Mouse (Mus musculus) liver, embryonic 15.5 days (tissue): Measurements from ENCODE around the gene Grin1. TPM values are rescaled to one million over a fixed set of nuclear protein-coding genes. Genes with fewer than 3 reads are reported as not detected.

Source experiments
- ATAC-seq: fragments of 200-750 bp; cut with Nextera tagmentation; 2 replicates; pipeline ENCODE4 v1.8.0; 2017; ENCODE audit warnings: moderate number of reproducible peaks, mild to moderate bottlenecking, moderate library complexity; ENCODE audit not compliant: insufficient read depth
- H3K27ac ChIP-seq: fragments of 300-500 bp; sonication (generic); replicated peaks from 2 replicates; pipeline ENCODE4 v1.5.1; 2015; ENCODE audit warnings: mild to moderate bottlenecking, inconsistent platforms
- H3K27me3 ChIP-seq: fragments of 300-500 bp; sonication (generic); 2 replicates; pipeline ENCODE4 v1.6.1; 2015; ENCODE audit warnings: mild to moderate bottlenecking, inconsistent platforms
- H3K36me3 ChIP-seq: fragments of 300-500 bp; sonication (generic); replicated peaks from 2 replicates; pipeline ENCODE4 v1.6.1; 2015; ENCODE audit warnings: moderate library complexity, mild to moderate bottlenecking, inconsistent platforms
- H3K4me1 ChIP-seq: fragments of 300-500 bp; sonication (generic); replicated peaks from 2 replicates; pipeline ENCODE4 v1.6.1; 2015; ENCODE audit warnings: inconsistent platforms
- H3K4me2 ChIP-seq: fragments of 300-500 bp; sonication (generic); 2 replicates; pipeline ENCODE4 v1.6.1; 2015; ENCODE audit warnings: moderate library complexity, mild to moderate bottlenecking, inconsistent platforms
- H3K4me3 ChIP-seq: fragments of 300-500 bp; sonication (generic); replicated peaks from 2 replicates; pipeline ENCODE4 v1.5.1; 2015; ENCODE audit warnings: mild to moderate bottlenecking, inconsistent platforms
- H3K9ac ChIP-seq: fragments of 300-500 bp; sonication (generic); 2 replicates; pipeline ENCODE4 v1.6.1; 2015; ENCODE audit warnings: moderate library complexity, mild to moderate bottlenecking, inconsistent platforms
- H3K9me3 ChIP-seq: fragments of 300-500 bp; sonication (generic); replicated peaks from 2 replicates; pipeline ENCODE4 v1.6.1; 2016; ENCODE audit warnings: inconsistent platforms
- WGBS: fragments of 180-500 bp; shearing (Covaris S2); methylation state at CpG from one replicate; pipeline ENCODE4 v1.1.7; 2015; ENCODE audit warnings: mixed read lengths; ENCODE audit not compliant: insufficient replicate concordance; 5-methylcytosine and 5-hydroxymethylcytosine counted together
- polyA plus RNA-seq: library from polyadenylated mRNA; unstranded; fragments of >200 nt; fragmentation: Nextera tagmentation; extraction: Ambion mirVana; gene quantifications from 2 replicates; pipeline ENCODE4 v1.2.1, GENCODE M21; 2015

Gene Grin1
- polyA plus RNA-seq, 1 experiment from 2014 or later, result not detected

DNA sequence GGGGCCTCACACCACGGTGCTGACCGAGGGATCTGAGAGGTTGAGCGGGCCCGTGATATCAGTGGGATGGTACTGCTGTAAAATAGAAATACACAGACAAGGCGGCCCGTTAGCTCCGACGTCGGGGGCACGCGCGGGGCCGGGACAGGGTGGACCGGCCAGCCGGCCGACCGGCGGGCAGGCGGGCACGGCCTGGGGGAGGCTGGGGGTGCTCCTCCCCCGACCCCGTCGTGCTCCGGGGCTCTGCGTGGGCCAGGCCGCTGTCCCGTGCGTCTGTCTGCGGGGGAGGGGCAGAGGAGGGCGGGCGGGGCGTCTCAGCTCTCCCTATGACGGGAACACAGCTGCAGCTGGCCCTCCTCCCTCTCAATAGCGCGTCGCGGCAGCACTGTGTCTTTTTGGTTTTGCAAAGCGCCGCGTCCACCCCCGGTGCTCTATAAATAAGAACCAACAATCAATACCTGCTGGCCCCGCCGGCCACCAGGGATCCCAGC lies 26.9 kb downstream of the Grin1 start:
- H3K27me3 ChIP-seq, result peaks cover 93% of the 10 kb centered on the region
- H3K27ac ChIP-seq, result no peak overlapping the region
- no peaks in the 10 kb centered on the region for H3K36me3 ChIP-seq
- H3K4me3 ChIP-seq, result peak overlapping the region; percentile 37
- no peak for ATAC-seq
- H3K9me3 ChIP-seq, result no peaks in the 10 kb centered on the region
- H3K4me2 ChIP-seq, result peak overlapping the region; percentile 58
- no peak overlapping the region for H3K9ac ChIP-seq
- H3K4me1 ChIP-seq, result peaks cover 14% of the 10 kb centered on the region
- WGBS, result 8% methylated on average over 38 of the region's 43 CpGs

DNA sequence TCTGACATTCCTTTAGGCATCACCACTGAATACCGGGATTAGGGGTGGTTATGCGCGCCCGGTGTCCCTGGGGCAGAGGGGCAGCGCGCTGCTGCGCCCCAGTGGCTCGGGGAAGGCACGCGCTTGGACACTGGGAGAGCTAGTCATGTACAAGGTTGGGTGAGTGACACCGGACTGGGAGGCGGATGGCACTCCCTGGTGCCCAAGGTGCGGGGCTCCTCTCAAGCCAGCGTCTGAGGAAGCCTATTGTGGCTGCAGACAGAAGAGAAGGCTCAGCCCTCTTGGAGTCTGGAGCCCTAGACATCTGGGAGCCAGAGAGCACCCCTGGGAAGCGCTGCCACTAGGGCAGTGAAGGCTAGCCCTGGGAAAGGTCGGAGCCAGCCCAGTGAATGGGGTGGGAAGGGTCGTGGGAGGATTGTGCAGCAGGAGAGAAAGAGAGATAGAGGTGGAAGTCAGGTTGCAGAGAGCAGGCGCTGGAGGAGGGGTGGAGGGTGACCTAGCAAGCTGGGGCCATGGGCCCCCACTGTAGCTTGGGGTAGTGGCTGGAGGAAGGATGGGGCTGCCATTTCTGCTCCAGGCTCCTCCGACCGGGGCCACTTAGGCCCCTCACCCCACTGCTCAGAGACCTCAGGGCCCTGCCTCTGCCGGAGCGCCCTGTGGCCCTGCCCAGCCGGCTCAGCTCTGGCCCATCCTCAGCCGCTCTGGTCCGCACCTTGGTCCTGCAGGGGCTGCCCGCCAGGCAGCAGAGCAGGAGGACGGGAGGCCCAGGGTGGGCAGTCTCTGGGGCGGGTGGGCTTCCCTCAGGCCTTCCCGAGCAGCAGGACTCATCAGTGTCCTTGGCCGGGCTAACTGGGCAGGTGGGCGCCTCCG lies 27.6 kb downstream of the Grin1 start:
- H3K9me3 ChIP-seq, result no peaks in the 10 kb centered on the region
- H3K27ac ChIP-seq, result no peak overlapping the region
- H3K4me1 ChIP-seq, result peaks cover 21% of the 10 kb centered on the region
- H3K36me3 ChIP-seq, result no peaks in the 10 kb centered on the region
- H3K27me3 ChIP-seq, result peaks cover 86% of the 10 kb centered on the region
- WGBS, result 11% methylated on average over 32 of the region's 32 CpGs
- no peak for ATAC-seq
- H3K9ac ChIP-seq, result no peak overlapping the region
- H3K4me2 ChIP-seq, result peak overlapping the region; percentile 58; the same call in 1 of the 2 replicates
- H3K4me3 ChIP-seq, result 0 out of 2 replicates have a peak overlapping the region, but pooled peaks have one; percentile 37

DNA sequence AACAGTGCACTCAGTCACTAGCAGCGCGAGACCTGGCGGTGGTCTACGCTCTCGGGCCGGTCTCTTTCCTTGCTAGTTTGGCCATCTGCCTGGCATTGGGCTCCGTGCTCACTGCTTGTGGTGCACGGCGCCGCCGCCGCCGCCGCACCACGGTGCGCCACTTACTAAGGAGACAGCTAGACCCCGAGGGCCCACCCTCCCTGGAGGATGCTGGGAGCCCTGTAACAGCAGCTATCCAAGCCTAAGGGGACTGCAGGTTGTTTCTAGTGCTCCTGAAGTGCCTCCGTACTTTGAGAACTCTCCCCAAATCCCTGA lies 28.2 kb downstream of the Grin1 start:
- H3K4me3 ChIP-seq, result no peak overlapping the region
- peaks cover 80% of the 10 kb centered on the region for H3K27me3 ChIP-seq
- no peaks in the 10 kb centered on the region for H3K9me3 ChIP-seq
- H3K9ac ChIP-seq, result no peak overlapping the region
- WGBS, result 2% methylated on average over 18 of the region's 18 CpGs
- H3K4me1 ChIP-seq, result peaks cover 25% of the 10 kb centered on the region
- peaks cover 2% of the 10 kb centered on the region; the same call in 1 of the 2 replicates for H3K36me3 ChIP-seq
- no peak overlapping the region for H3K4me2 ChIP-seq
- H3K27ac ChIP-seq, result no peak overlapping the region
- ATAC-seq, result no peak

DNA sequence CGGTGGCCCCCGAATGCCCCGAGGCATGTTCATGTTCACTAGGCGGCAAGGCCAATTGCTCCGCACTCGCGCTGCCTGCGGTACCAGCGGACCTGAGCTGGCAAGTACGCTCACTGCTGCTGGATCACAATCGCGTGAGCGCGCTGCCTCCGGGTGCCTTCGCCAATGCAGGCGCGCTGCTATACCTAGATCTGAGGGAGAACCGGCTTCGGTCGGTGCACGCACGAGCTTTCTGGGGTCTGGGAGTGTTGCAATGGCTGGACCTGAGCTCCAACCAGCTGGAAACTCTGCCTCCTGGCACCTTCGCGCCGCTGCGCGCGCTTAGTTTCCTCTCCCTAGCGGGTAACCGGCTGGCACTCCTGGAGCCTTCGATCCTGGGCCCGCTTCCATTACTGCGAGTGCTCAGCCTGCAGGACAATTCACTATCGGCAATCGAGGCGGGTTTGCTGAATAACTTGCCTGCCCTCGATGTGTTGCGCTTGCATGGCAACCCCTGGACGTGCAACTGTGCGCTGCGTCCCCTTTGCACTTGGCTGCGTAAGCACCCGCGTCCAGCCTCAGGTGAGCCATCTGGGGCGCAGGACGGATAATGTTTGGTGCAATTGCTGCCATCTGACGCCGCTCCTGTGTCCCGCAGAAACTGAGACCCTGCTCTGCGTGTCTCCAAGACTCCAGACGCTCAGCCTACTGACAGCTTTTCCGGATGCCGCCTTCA lies 28.7 kb downstream of the Grin1 start:
- peaks cover 25% of the 10 kb centered on the region for H3K4me1 ChIP-seq
- no peaks in the 10 kb centered on the region for H3K9me3 ChIP-seq
- ATAC-seq, result no peak
- no peak overlapping the region for H3K9ac ChIP-seq
- H3K36me3 ChIP-seq, result peaks cover 7% of the 10 kb centered on the region
- H3K27ac ChIP-seq, result no peak overlapping the region
- peaks cover 75% of the 10 kb centered on the region for H3K27me3 ChIP-seq
- 3% methylated on average over 54 of the region's 54 CpGs for WGBS
- no peak overlapping the region for H3K4me2 ChIP-seq
- no peak overlapping the region for H3K4me3 ChIP-seq

DNA sequence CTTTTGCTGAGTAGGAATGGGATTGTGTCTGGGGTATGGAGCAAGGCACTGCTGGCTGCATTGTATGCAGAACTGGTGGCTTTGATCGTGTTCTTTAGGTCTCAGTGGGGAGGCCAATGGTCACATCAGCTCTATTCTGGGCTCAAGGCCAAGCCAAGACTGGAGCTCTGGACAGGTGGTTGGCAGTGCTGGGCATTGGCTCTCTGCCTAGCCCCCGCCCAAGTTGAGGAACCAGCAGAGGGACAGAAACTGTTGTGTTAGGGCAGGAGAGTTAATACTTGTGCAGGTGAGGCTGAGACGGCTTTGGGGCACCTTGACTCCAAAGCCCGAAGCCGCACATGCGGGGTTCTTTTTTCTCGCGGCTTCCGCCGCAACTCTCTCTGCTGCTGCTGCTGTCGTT lies 29.3 kb downstream of the Grin1 start, which contains the start of gene Lrrc26:
Lrrc26 (plus strand) TSS at position 265 of the 400 bp plus-strand sequence.
- H3K36me3 ChIP-seq, result peaks cover 13% of the 10 kb centered on the region
- no peaks in the 10 kb centered on the region for H3K9me3 ChIP-seq
- 13% methylated on average over 11 of the region's 11 CpGs for WGBS
- no peak within 1 kb of the TSS for H3K27ac ChIP-seq
- ATAC-seq, result no peak
- peaks cover 25% of the 10 kb centered on the region for H3K4me1 ChIP-seq
- peaks cover 69% of the 10 kb centered on the region for H3K27me3 ChIP-seq
- H3K4me3 ChIP-seq, result no peak within 1 kb of the TSS
- no peak within 1 kb of the TSS for H3K9ac ChIP-seq
- no peak within 1 kb of the TSS for H3K4me2 ChIP-seq

DNA sequence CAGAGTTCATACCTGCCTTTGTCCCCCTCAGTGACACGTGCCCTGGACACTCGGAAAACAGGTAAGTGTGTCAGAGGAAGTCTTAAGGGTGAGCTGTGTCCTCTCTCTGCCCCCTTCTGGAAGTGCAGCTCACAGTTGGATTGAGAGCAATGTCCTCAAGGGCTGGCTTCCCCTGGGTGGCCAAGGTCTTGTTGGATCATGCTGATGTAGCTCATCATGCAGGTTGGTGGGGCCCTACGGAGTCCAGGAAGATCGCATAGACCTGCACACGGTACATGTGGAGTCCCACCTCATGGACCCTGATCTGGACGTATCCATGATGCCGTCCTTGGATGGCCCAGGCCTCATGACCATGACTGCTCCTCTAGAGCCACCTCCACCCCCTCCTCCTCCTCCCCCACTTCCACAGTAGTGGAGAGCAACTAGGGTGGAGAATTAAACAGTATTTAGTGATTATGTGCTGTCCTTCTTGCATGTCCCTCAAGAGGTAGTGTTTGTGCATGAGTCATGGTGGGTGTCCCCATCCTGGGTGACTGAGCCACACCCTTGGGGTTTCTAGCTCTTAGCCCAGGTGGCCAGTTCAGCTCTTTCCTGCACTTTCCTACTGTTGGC lies 30.1 kb downstream of the Grin1 start:
- H3K9me3 ChIP-seq, result no peaks in the 10 kb centered on the region
- 59% methylated on average over 7 of the region's 7 CpGs for WGBS
- no peak overlapping the region for H3K27ac ChIP-seq
- no peak overlapping the region for H3K4me3 ChIP-seq
- H3K36me3 ChIP-seq, result peaks cover 21% of the 10 kb centered on the region
- no peak for ATAC-seq
- no peak overlapping the region for H3K4me2 ChIP-seq
- H3K9ac ChIP-seq, result no peak overlapping the region
- peaks cover 25% of the 10 kb centered on the region for H3K4me1 ChIP-seq
- peaks cover 61% of the 10 kb centered on the region for H3K27me3 ChIP-seq

DNA sequence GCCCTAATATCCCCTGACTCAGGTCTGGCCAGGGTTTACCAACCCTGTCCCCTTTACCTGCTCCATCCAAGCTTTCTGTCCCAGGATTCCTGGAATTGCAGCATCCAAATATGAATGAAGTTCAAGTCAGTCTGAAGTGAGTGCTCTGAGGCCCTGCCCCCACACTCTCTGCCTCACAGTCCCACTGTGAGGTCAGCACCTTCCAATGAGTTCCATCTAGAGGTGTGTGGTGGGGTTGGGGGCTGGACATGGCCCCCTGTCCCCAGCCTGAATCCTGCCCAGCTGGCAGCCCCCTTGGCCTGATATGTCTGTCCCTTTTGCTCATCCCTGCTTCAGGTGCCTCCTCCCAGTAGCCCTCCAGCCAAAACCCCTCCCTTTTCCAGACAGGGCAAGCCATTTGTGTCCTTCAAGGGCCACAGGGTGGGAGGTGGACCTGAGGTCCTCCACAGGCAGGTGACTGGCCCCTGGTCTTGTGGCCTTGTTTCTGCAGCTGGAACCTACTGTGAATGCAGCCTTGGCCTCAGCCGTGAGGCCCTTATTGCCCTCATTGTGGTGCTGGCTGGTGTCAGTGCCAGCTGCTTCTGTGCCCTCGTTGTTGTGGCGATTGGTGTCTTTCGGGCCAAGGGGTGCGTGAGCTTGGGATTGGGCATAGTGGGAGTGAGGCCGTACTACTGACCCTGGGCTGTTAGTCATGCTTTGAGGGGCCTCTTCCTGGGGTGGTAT lies 30.9 kb downstream of the Grin1 start, which contains the start of gene Tmem210:
Tmem210 (plus strand) TSS at position 219 of the 723 bp plus-strand sequence.
- H3K4me2 ChIP-seq, result peak within 1 kb of the TSS; percentile 15; the same call in 1 of the 2 replicates
- H3K27ac ChIP-seq, result no peak within 1 kb of the TSS
- peaks cover 53% of the 10 kb centered on the region for H3K27me3 ChIP-seq
- no peak within 1 kb of the TSS for H3K9ac ChIP-seq
- no peaks in the 10 kb centered on the region for H3K9me3 ChIP-seq
- H3K4me1 ChIP-seq, result peaks cover 25% of the 10 kb centered on the region
- WGBS, result 69% methylated on average over 6 of the region's 6 CpGs
- ATAC-seq, result no peak
- peaks cover 29% of the 10 kb centered on the region for H3K36me3 ChIP-seq
- no peak within 1 kb of the TSS for H3K4me3 ChIP-seq

DNA sequence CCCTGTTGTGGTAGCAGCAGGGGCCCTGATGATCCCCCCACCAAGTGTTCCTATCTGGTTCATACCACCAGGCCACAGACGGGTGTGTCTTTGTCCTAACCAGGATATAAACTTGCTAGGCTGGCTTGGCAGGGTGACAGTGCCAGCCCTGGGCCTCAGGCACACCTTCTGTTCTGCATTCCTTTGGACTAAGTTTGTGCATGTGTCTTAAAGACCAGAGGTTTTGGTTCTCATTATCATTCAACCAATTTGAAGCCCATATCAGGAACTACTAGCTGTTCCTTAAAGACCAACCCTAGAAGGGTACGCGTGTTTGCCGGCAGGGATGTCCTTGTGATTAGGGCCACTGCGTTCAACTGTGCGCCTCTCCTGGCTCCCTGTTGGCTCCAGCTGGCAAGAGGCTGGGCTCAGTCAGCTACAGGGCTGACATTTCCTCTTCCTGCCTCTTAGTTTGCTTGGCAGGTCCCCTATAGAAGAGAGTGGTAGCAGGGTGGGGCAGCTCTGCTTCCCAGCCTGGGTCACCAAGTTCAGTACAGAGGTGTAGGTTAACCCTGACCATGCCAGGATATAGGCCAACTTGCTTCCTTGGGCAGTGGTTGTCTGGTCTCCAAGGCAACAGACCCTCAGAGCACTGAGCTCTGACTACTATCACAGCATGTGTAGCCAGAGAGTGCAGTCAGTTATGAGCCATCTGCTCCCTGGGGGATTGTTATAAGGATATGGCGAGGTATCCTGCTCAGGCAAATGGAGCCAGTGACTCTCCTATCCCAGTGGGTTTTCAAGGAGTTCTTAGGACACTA lies 31.9 kb downstream of the Grin1 start:
- H3K4me1 ChIP-seq, result peaks cover 17% of the 10 kb centered on the region
- no peak overlapping the region for H3K4me3 ChIP-seq
- ATAC-seq, result peak; percentile 55; the same call in 1 of the 2 replicates
- WGBS, result 27% methylated on average over 7 of the region's 7 CpGs
- H3K4me2 ChIP-seq, result peak overlapping the region; percentile 15; the same call in 1 of the 2 replicates
- H3K9me3 ChIP-seq, result no peaks in the 10 kb centered on the region
- H3K27me3 ChIP-seq, result peaks cover 43% of the 10 kb centered on the region
- no peak overlapping the region for H3K27ac ChIP-seq
- no peak overlapping the region for H3K9ac ChIP-seq
- H3K36me3 ChIP-seq, result peaks cover 39% of the 10 kb centered on the region

DNA sequence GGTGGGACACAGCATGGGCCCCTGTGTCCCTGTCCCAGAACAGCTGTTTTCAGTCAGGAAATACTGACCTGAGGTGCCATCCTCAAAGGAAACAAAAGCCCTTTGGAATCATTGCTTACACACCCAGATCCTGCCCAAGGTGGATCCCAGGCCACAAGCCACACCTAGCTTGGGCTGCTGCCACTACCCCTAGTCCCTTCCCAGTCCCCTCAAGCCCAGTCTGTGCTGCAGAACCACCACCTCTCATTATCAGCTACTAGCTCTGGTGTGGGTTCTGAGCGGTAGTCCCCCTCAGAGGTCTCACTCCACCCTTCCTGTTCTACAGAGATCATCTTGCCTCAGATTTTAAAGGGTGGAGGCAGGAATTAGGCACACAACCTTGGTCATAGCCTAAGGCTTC lies 32.7 kb downstream of the Grin1 start:
- WGBS, result 17% methylated on average over 1 of the region's 1 CpGs
- H3K27ac ChIP-seq, result no peak overlapping the region
- H3K4me2 ChIP-seq, result no peak overlapping the region
- no peaks in the 10 kb centered on the region for H3K9me3 ChIP-seq
- H3K36me3 ChIP-seq, result peaks cover 44% of the 10 kb centered on the region
- peaks cover 16% of the 10 kb centered on the region for H3K4me1 ChIP-seq
- peaks cover 36% of the 10 kb centered on the region for H3K27me3 ChIP-seq
- H3K4me3 ChIP-seq, result no peak overlapping the region
- H3K9ac ChIP-seq, result no peak overlapping the region
- ATAC-seq, result peak; percentile 54; the same call in 1 of the 2 replicates

DNA sequence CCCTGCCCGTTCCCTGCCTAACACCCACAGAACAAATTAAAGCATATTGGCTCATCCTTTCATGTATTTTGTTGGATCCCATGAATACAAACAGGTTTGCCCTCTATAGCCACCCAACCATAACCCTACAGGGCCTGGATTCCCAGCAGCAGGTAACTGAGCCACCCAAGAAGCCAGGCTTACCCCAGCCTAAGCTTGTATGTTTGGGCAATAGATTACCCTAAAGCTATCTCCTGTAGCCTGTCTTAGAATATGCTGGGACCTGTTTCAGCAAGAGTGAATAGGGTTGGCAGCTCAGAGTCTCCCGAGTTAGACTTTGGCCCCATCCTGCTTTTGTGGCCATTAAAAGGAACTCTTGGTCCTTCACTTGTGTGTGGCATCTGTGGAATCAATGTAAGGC lies 33.4 kb downstream of the Grin1 start:
- H3K36me3 ChIP-seq, result peaks cover 50% of the 10 kb centered on the region
- ATAC-seq, result no peak
- H3K27me3 ChIP-seq, result peaks cover 28% of the 10 kb centered on the region
- H3K9me3 ChIP-seq, result no peaks in the 10 kb centered on the region
- no peak overlapping the region for H3K4me3 ChIP-seq
- WGBS, result 72% methylated on average over 2 of the region's 2 CpGs
- no peak overlapping the region for H3K4me2 ChIP-seq
- H3K27ac ChIP-seq, result no peak overlapping the region
- H3K4me1 ChIP-seq, result peaks cover 16% of the 10 kb centered on the region
- H3K9ac ChIP-seq, result no peak overlapping the region
